Mouse (Mus musculus) frontal cortex, postnatal 14 days (tissue): ENCODE data around the gene Rbm5.

Experiments used
- DNase-seq, 2 experiments: peaks; one replicate each; pipeline ENCODE4 v3.0.0; 2022; ENCODE audit warnings: low spot score in 2 of 2

Gene Rbm5

DNA sequence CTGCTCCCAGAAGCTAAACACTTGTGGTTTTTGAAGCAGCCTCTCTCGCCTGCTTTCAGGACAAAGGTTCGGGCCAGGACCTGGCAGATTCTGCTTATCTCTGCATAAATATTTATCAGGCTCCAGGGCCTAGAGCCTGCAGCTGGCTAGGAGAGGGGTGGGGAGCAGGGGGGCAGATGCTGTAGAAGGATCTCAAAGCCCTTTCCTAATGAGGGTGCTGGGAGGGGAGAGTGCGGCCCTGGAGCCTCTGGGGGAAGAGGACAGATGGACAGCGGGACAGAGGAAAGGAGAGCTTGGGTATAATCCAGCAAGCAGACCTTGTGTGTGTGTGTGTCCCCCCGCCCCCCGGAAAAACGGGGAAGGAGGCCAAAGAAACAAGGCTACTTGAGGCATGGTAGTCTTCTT lies 36.2 kb downstream of the Rbm5 start:
- peak in 1 of 2 experiments; percentile 3 for DNase-seq

DNA sequence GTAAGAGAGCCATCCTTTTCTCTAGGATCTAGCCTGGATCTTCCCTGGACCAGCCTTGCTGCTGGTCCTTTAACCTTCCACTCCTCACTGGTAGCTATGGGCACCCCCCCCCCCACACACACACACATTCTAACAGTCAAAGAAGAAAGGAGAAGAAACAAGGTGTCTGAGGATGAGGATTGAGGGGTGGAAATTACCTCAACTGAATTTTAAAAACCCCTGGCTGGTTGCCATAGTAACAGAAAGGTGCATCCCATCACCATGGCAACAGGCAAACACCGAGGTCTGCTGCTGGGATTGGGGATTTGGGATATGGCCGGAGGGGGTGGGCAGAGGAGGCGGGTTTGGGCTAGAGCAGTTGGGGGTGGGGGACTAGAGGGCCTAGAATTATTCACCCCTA lies 41.1 kb downstream of the Rbm5 start:
- DNase-seq = no peak

DNA sequence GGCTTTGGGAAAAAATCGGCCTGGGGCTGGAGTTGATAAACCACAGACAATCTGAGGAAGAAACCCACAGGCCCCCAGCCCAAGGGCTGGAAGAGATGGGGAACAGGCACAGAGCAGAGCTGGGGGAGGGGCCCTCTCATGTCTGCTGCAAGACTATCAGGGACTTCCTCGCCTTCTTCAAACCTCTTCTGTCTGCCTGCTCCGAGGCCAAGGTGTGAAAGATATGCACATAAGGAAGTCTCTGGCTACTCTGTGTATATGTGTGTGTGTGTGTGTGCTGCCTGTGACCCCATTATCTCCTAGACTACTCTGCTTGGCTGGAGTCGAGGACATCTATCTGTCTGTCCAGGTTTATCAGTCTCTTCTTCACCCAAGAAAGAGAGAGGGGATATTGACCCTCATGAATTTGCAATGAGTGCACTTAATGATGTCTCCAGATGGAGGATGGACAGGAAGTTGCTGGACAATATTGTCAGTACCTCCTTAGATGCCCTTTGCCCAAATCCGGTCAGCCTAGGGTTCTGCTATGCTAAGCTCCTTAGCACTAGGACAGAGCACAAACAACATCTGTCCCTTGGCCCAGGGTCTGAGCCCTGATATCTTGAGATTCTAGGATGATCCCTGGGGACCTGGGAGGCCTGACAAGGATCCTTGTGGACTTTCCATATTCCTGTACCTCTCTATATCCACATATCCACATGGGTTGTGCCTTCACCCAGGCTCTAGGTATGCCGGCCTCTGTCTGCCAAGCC lies 41.7 kb downstream of the Rbm5 start:
- no peak for DNase-seq

DNA sequence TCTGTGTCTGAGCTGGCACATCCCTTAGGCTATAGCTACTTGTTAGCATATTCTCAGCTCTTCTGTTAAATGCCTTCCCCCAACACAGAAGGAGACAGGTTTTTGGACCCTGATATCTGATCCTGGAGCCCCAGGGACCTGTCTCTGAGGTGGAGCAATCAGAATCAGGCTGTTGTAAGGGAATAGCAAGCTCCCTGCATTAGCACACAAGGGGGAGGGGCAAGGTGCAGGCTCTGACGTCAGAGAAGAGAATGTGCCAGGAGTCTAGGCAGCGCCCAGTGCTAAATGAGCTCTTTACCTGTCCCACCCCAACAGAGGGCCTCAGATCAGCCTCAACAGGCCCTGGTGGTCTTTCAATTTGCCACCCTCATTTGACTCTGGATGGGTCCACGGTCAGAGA lies 43.8 kb downstream of the Rbm5 start:
- no peak for DNase-seq

DNA sequence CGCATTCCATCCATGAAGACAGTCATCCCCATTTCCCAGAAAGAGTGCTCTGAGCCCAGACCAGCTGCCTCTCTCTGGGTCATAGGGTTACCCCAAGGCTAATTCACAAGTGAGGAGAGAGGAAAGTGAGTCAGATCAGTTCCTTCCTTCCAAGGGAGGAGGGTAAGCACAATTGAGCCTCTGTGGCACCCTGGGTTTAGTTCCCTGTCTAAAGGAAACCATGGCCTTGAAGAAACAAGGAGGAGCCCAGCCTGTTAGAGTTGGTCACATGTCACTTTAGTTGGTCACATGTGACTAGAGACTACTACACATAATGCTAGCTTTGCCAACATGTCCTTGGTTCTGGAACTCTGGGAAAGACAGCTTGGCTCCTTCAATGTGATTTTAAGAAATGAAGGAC lies 46.0 kb downstream of the Rbm5 start:
- DNase-seq = no peak

DNA sequence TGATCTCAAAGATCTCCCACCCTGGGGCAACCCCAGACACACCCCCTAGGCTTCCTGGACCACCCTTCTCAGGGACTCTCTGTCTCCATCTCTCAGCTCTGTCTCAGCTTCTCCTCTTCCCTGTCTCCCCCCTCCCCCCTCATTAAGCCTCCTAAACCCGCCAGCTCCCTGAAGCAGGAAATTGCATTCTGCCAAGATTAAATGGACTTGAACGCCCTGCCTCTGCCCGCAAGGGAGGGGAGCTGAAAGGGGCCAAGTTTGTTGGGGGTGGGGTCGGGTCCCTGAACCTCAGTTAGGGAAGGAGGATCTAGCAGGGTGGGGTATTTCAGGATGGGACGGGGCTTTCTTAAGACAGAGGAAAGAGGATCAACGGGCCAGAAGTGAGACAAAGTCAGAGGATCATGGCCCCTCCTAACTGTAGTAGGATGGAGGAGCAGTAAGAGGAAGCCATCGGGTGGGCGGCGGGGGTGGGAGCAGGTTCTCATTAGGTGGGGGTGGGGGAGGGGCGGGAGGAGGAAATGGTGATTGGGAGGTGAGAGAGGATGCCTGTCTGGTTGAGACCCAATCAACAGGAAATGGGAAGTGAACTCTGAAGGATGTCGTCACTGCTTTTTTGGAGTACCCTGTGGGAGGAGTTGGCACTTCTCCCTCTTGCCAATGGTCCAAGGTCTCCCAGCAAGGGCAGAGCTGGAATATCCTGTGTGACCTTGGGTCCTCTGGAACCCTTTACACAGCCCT lies 46.8 kb downstream of the Rbm5 start:
- DNase-seq = no peak

DNA sequence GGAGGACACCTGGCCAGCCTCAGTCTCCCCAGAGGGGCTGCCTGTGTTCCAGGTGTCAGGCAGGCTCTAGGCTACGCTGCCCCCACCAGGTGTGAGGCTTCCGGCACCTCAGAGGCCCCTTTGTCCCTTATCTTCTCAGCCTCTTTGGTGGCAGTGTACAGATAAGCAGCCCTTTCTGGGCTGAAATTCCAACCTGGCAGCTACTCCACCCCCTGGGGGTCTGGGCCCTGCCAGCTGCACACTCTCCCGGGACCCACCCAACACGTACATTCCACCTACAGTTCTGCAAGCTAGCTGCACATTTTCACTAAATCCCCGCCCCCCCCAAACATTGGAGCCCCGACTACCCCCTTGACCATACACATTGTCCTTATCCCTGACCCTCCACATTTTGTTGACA lies 47.5 kb downstream of the Rbm5 start:
- no peak for DNase-seq

DNA sequence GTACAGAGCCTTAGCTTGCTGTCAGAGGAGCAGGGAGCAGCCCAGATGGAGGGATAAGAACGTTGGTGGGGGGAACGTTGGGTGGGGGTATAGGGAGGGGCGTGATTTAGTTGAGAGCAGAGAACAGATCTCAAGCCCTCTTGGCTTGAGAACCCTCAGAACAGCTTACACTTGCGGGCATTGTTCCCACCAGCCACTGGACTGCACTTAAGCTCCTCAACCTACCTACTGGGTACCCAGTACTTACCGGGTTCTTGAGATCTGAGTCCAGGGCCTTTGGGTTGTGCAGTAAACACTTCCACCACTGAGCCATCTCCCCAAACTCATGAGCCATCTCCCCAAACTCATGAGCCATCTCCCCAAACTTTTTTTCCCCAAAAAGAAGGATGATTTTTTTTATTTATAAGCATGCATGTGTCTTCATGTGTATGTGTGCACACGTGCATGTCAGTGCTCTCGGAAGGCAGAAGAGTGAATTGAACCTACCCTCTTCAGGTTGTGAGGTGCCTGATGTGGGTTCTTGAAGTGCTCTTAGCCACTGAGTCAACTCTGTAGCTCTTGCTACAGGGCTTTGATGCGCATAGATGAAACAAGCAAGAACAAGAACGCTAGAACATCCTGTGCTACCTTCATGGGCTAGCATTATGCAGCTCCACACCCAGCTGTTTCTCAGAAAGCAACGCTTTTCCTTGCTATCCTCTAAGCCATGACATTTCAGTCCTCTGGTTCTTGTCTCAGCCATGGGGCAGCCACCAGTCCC lies 51.8 kb downstream of the Rbm5 start:
- DNase-seq = no peak

DNA sequence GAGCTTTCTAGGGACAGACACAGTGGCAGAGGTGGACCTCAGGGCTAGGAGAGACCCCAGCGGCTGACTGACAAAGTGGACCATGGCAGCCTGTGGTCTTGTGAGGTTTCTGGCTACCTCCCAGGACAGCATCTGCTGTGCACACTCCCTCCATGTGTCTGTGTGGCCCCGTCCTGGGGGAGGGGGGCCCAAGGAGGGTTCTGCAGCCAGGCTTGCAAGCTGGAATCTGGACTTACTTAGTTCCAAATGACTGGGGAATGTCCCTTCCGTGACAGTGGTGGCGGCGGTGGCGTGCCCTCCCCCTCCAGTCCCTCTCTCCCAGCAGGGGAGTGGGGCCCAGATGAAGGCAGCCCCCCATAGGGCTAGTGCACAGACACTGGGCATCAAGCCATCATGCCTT lies 53.8 kb downstream of the Rbm5 start:
- no peak for DNase-seq

DNA sequence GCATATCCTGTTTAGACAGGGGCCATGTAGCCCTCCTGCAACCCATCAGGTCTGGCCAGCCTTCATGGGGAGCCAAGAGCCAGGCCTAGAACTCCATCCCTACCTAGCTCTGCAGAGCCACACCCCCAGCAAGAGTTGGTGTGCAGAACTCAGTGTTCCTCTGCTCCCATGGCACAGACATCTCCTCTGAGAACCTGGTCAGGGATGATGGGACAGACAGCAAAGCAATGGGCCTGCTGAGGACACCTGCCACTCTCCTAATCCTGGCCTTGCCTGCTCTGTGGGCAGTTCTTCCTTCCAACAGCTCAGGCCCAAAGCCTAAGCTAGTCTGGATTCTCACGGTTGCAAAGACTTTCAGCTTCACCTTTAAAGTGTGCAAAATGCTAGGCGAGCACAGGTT lies 55.2 kb downstream of the Rbm5 start:
- DNase-seq = no peak

DNA sequence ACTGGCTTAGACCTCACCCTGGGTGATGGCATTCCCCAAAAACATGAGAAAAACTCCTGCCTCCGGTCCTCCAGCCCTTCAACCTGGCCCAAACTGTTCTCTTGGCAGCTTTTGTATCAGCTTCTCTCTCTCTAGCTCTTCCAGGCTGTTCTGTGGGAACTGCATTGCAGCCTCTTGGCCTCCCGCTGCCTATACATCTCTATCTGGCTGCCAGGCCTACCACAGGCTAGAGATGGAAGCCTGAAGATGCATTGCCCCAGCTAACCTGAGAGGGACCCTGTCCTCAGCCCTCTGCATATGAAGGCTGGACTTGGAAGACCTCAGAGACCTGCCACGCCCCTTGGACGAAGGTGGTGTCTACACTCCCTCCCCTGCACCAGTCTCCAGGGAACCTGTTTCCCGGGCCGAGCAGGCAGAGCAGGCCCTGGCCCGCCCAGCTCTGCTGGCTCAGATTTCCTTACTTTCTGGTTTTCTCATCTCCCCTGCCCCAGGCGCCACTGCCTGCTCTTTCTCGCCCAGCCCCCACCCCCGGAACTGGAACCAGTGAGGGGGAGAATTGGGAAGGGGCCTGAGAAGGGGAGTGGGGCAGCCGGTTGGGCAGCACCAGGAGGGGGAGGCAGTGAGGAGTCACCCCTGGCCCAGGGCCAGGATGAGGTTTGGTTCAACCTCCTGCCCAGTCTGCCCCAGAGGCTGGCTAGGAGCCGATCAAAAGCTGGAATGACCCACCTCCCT lies 56.4 kb downstream of the Rbm5 start:
- DNase-seq = no peak

DNA sequence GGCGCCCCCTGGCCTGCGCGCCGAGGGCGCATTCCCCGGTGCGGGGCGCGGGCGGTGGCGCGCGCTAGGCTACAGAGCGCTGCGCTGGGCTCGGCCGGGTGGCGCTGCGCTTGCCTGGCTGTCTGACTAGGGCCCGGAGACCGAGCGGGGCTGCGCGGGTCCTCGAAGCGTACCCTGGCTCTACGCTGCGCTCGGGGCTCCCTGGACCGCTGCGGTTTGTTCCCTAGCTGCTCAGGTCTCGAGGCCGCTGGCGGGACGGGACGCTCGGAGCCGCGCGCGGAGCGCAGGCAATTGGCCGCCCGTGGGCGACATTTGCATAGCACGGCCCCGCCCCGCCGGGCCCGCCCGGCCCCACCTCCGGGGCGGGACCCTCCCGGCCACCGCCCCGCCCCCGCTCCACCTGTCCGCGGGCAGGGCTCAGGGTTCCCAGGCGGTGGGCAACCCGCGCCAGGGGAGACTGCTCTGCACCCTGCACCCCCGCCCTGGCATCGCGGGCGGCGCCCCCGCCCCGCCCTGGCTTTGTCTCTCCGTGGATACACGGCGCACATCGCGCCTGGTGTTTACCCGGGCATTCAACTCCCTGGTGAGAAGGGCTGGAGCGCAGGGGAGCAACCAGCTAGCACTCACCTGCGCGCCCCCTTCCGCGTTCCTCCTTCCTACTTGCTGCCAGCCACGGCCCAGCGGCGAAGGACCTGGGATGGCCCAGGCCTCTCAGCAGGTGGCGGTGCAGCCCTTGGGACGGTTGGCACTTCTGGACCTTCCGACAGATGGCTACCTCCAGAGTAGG lies 60.9 kb downstream of the Rbm5 start, which contains the start of gene Sema3f:
Sema3f (minus strand) TSS at position 779 of the 787 bp plus-strand sequence.
- peak in 1 of 2 experiments; percentile 61 for DNase-seq

DNA sequence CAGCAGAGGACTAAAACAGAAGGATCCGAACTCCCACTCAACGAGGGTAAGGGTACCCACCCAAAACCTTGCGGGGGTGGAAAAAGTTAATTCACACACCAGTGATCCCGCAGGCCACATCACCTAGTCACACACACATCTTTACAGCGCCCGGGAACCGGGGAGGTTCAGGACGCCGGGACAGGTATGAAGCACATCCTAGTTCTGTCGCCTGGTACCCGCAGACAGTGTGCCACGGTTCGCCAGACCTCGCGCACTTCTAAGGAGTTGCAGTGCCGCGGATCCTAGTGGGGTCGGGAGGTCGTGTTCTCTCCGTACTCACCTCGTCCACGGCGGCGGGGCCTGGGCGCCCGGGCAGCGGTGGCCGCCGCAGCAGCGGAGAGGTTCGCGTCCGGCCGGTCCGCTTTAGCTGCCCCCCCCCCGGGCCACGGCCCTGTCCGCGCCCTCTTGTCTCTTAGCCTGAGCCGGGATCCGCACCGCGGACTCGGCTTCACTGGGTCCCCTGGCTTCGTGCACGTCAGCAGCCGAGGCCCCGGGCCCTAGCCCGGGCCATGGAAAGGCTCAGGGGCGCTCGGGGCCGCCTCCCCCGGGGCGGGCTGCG lies 61.6 kb downstream of the Rbm5 start:
- no peak for DNase-seq

DNA sequence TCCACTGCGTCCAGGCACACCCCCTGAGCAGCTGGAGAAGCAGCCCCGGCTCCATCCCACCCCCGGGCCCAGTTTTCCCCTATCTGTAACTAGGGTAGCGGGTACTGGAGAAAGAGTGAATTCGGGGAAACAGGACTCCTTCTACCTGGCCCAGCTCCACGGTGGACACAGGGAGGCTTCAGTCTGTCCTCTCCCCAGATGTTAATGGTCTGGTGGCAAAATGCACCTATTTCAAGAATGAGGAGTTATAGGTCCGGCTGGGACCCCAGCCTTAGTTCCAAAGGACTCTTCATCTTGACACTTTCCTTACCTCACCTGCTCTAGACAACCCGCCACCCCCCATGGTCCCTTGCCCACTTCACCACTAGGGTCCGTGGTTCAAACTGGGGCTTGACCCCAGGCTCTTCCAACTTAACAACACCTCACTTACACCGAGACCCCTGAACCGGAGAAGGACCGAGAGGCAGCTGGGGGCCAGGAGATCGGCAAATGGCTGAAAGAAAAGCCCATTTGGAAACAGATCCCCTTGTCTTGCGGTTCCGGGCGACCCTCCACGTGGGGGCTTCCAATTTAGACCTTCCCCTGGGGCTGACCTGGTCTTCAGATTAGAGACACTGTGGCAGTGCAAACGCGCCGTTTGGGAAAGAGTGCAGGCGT lies 62.2 kb downstream of the Rbm5 start:
- no peak for DNase-seq

DNA sequence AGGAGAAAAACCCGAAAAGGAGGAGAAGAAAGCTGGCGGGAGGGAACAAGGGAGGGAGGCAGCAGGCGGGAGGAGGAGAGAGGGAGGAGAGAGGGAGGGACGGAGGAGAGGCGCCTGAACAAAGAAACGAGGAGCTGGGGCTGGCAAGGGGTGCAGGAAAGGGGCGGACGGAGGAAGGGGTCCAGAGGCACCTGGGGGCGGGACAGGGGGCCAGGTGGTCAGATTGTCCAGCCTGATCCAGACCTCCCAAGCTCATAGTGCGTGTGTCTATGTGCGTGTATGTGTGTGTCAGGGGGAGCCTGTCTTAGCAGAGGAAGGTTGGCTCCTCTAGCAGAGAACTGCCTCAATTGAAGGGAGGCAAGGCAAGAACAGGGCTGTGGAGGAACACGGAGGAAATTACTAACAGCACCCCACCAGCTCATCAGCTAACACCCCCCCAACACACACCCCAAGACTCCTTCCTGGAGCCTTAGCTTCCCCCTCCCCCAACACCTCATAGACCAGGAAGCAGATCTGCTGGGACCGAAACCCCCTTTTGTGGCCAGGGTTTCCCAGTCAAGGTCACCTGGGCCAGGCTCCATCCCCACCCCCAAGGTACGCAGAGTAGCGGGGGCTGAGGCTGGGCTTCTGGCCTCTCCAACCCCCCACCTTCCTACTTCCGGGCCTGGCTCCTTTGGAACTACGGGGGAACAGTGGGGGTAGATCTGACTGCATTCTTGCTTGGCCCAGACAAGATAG lies 62.9 kb downstream of the Rbm5 start:
- no peak for DNase-seq

DNA sequence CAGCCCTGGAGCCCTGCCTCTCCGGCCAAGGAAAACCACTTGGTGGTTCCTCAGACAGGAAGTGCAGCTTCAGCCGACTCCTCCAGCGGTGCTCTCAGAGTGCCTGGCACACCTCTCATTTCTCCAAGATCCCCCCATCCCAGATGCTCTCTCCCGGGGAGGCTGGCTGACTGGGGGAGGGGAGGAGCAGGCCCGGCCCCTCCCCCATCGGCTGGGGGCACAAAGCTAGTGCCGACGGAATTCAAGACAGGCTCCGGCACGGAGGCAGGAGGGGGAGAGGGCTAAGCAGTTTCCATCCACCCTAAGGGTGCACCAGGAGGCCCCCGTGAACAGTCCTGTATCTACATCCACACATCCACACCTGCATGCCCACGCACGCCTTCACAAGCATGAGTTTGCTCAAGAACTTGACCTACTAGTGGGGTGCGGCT lies 64.0 kb downstream of the Rbm5 start:
- no peak for DNase-seq

DNA sequence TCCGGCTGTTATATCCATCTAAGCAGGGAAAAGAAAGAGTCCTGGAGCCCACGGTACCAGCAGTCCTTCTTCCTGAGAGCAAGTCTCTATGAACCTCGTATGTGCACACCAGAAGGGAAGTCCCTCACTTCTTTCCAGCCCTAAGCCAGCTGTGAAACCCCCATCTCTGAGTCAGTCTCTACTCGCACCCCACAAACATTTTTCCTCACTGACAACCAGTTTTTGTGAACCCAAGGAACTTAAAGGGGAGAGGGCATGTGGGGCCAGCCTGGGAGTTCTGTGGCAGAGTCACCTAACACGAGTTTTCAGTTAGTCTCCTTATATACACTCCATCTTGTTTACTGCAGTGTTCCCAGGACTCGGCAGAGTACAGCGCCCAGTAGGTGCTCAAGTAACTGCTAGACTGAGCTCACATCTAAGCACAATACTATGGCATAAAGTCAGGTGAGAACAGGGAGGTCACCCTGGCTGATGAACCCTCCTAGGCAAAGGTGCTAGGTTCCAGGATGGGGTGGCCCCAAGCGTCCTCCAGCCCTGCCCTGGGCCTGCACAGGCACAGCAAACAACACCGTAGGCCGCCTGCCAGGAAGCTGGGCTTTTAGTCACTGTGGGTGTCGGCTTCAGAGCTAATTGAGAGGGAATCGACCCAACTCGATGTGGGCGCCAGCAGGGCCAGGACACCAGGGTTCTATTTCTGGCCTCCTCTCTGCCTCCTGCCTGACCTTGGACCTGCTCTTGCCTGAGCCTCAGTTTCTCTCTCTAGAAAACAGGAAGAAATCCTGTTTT lies 67.3 kb downstream of the Rbm5 start:
- DNase-seq = no peak

DNA sequence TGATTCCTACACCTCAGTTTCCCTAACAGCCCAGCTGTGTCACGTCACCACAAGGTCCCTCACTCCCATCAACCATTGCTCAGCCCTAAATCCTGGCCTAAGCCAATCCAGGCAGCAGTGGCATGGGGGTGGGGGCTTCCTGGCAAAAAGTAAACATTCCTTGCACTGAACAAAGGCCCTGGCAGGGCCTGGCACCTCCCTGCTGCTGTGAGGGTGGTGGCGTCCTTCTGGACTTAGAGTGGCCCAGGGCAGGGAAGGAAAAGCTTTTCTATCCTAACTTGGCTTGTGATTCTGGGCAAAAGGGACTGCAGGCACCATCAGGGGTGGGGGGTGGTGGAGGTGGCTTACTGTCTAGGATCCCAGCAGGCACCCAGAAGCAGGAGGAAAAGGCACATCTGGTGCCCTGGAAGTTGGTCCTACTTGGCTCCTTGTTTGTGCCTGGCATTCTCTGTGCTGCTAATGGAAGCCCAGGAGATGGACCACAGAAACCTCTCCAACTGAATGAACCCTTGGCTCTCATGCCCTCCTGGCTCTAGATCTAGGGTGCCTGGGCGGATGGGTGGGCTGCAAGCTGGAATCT lies 68.1 kb downstream of the Rbm5 start:
- DNase-seq = no peak
